Mouse (Mus musculus) testis, adult 2 months (tissue): ENCODE measurements around the gene Dynlrb2.

Experiments used
- CTCF ChIP-seq: fragments of 200-500 bp; IDR thresholded peaks from 2 replicates; pipeline ENCODE4 v1.5.1; 2012; ENCODE audit warnings: low read depth, mild to moderate bottlenecking, inconsistent platforms, low read length, moderate library complexity; ENCODE audit not compliant: control insufficient read depth, insufficient read depth, insufficient replicate concordance
- POLR2A ChIP-seq: fragments of 200-500 bp; IDR thresholded peaks from 2 replicates; pipeline ENCODE4 v1.6.1; 2012; ENCODE audit warnings: low read depth, mild to moderate bottlenecking, inconsistent platforms, low read length, moderate library complexity; ENCODE audit not compliant: control insufficient read depth

GRCm38 (mm10) chr8:116542842-116543241 is 38.1 kb downstream of the Dynlrb2 start:
- TF ChIP-seq POLR2A: no peak
- no peak for TF ChIP-seq CTCF
